Mouse (Mus musculus): ENCODE data around the gene Parp9.
"Not testable (repeated sequence)": the region's sequence is repeated elsewhere in the genome, so short reads cannot be mapped to it uniquely, and the experiment has no call there.

Parp9 gene

GRCm38 (mm10) chr16:35938211-35939151 is at the start of gene Parp9, which contains the start of gene Dtx3l:
Gene Parp9 (plus strand): TSS chr16:35938470.
Gene Dtx3l (minus strand): TSS chr16:35939151.
- no peak for DNase-seq (ENCODE audit: low read depth, low spot score)

- DNase-seq (ENCODE audit: low read depth, low spot score): no peak
Observed at GRCm38 (mm10) chr16:35888910-35889309, 49.4 kb upstream of the Parp9 start.

GRCm38 (mm10) chr16:35890645-35891044 is 47.6 kb upstream of the Parp9 start:
- no peak for DNase-seq (ENCODE audit: low read depth, low spot score)

- not testable (repeated sequence) for DNase-seq (ENCODE audit: low read depth, low spot score)
Observed at GRCm38 (mm10) chr16:35891603-35892002, 46.7 kb upstream of the Parp9 start.

GRCm38 (mm10) chr16:35894997-35895396 is 43.3 kb upstream of the Parp9 start:
- no peak for DNase-seq (ENCODE audit: low read depth, low spot score)

GRCm38 (mm10) chr16:35900541-35900940 is 37.7 kb upstream of the Parp9 start:
- no peak for DNase-seq (ENCODE audit: low read depth, low spot score)

GRCm38 (mm10) chr16:35903014-35903640 is 35.1 kb upstream of the Parp9 start:
- DNase-seq (ENCODE audit: low read depth, low spot score): no peak

GRCm38 (mm10) chr16:35904121-35904736 is 34.0 kb upstream of the Parp9 start:
- DNase-seq (ENCODE audit: low read depth, low spot score): no peak

GRCm38 (mm10) chr16:35905355-35905754 is 32.9 kb upstream of the Parp9 start:
- no peak for DNase-seq (ENCODE audit: low read depth, low spot score)

GRCm38 (mm10) chr16:35905819-35906485 is 32.3 kb upstream of the Parp9 start:
- DNase-seq (ENCODE audit: low read depth, low spot score): no peak

- no peak for DNase-seq (ENCODE audit: low read depth, low spot score)
Observed at GRCm38 (mm10) chr16:35906887-35907286, 31.4 kb upstream of the Parp9 start.

GRCm38 (mm10) chr16:35907432-35908201 is 30.7 kb upstream of the Parp9 start:
- DNase-seq (ENCODE audit: low read depth, low spot score): no peak

GRCm38 (mm10) chr16:35911449-35911848 is 26.8 kb upstream of the Parp9 start:
- no peak for DNase-seq (ENCODE audit: low read depth, low spot score)

GRCm38 (mm10) chr16:35913526-35913925 is 24.7 kb upstream of the Parp9 start:
- DNase-seq (ENCODE audit: low read depth, low spot score): no peak

GRCm38 (mm10) chr16:35914301-35914700 is 24.0 kb upstream of the Parp9 start:
- no peak for DNase-seq (ENCODE audit: low read depth, low spot score)

GRCm38 (mm10) chr16:35918721-35919543 is 19.3 kb upstream of the Parp9 start:
- no peak for DNase-seq (ENCODE audit: low read depth, low spot score)

GRCm38 (mm10) chr16:35921676-35922235 is 16.5 kb upstream of the Parp9 start:
- no peak for DNase-seq (ENCODE audit: low read depth, low spot score)

- DNase-seq (ENCODE audit: low read depth, low spot score): no peak
Observed at GRCm38 (mm10) chr16:35922301-35922895, 15.9 kb upstream of the Parp9 start.

GRCm38 (mm10) chr16:35923546-35924198 is 14.6 kb upstream of the Parp9 start:
- DNase-seq (ENCODE audit: low read depth, low spot score): no peak

Data from retina, adult 2 months (tissue).